Mouse (Mus musculus) central nervous system, embryonic 11.5 days (tissue): ENCODE data around the gene Sorbs1. TPM values are rescaled to one million over a fixed set of nuclear protein-coding genes. Genes with fewer than 3 reads are reported as not detected.

Source experiments
- polyA plus RNA-seq: library from polyadenylated mRNA; depleted of rRNA; stranded (reverse); fragments of >200 nt; gene quantifications from 2 replicates; pipeline ENCODE4 v1.2.3, GENCODE M21; 2012; rRNA removed

The Sorbs1 gene
- 39.5 and 44.5 TPM in 2 replicates for polyA plus RNA-seq

DNA sequence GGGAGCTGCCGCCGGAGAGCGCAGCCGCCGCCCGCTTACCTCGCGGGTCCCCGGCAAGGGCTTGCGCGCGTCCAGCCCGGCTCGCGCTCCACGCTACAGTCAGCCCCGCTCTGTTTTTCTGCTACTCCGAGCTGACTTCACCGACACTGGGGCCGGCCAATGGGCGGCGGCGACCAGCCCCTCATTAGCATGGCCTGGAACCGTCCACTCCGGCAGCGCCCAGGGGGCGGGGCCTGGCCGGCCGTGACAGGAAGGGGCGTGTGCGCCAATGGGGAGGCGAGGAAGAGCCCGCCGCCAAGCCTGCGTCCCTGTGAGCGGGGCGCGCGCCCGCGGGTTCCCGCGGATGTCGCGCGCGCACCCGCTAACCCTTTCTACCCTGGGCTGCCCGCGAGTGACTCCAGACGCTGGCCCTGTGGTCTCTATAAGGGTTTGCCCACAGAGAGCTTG lies at the start of gene Sorbs1:
Gene Sorbs1 (minus strand): TSS at position 148 of the 447 bp plus-strand sequence.

DNA sequence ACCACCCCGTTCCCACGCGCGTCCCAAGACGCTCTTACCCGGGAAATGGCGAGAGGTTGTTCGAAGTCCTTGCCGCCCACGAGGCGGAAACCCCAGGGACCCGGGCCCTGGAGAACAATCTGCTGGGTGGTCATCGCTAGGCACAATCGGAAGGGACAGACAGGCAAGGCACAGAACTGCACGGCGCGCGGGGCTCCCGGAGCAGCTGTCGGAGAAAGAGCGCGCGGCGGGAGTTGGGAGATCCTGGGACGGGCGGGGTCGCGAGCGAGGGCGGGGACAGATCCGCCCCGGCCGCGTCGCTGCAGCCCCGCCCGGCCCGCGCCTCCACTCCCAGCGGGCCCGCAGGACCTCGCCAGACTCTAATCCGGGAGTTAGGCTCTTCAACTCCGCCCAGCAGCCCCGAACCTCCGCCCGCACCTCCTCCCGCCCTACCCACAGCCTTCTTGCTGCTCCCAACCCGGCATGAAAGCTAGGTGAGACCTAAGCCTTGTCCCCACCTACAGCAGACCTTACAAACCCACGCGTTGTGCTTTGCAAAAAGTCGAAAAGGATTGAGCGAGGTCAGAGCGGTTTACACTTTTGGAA lies 242.2 kb downstream of the Sorbs1 start, which contains the start of gene Pdlim1:
Gene Pdlim1 (minus strand): TSS at position 535 of the 585 bp plus-strand sequence.

Other genes with a start within 250 kb of the Sorbs1 start
- 42.6 and 47.9 TPM in 2 replicates for gene Pdlim1, start 241.9 kb downstream of the Sorbs1 start, polyA plus RNA-seq
- 65.5 and 70.0 TPM in 2 replicates for gene Aldh18a1, start 74.7 kb upstream of the Sorbs1 start, polyA plus RNA-seq
- 11.1 and 12.0 TPM in 2 replicates for gene Tctn3, start 98.5 kb upstream of the Sorbs1 start, polyA plus RNA-seq
- 5.6 and 9.2 TPM in 2 replicates for gene Entpd1, start 98.6 kb upstream of the Sorbs1 start, polyA plus RNA-seq
- 0.12 and 0.18 TPM in 2 replicates for gene Cc2d2b, start 235.0 kb upstream of the Sorbs1 start, polyA plus RNA-seq